Mouse (Mus musculus) splenic B cell, adult 2 months (primary cell): ENCODE results near the gene Pkp2.

Experiments used
- DNase-seq: peaks from one replicate; pipeline ENCODE4 v3.0.0-alpha.2; 2011; ENCODE audit warnings: low read depth, low spot score
- H3K27me3 ChIP-seq: 2 replicates; pipeline ENCODE4 v1.6.1; 2012; ENCODE audit warnings: mild to moderate bottlenecking, low read length, moderate library complexity, mixed read lengths; ENCODE audit not compliant: control insufficient read depth, poor library complexity, insufficient read depth, severe bottlenecking
- H3K36me3 ChIP-seq: 2 replicates; pipeline ENCODE4 v1.6.1; 2012; ENCODE audit warnings: mild to moderate bottlenecking, low read length, moderate library complexity, mixed read lengths; ENCODE audit not compliant: control insufficient read depth, poor library complexity, insufficient read depth, severe bottlenecking

Pkp2 gene

GRCm38 (mm10) chr16:16238356-16238755, 25.2 kb downstream of the Pkp2 start:
- DNase-seq = no peak
- no peaks in the 10 kb centered on the region for H3K36me3 ChIP-seq
- H3K27me3 ChIP-seq = no peaks in the 10 kb centered on the region

GRCm38 (mm10) chr16:16244711-16245110, 31.6 kb downstream of the Pkp2 start:
- Histone ChIP-seq H3K27me3 (no peaks in the 10 kb centered on the region), H3K36me3 (no peaks in the 10 kb centered on the region)
- DNase-seq = no peak

GRCm38 (mm10) chr16:16250470-16250869, 37.4 kb downstream of the Pkp2 start:
- DNase-seq = no peak
- Histone ChIP-seq H3K36me3 (no peaks in the 10 kb centered on the region), H3K27me3 (no peaks in the 10 kb centered on the region)

- DNase-seq = no peak
- Histone ChIP-seq H3K27me3 (no peaks in the 10 kb centered on the region), H3K36me3 (no peaks in the 10 kb centered on the region)
Observed at GRCm38 (mm10) chr16:16253326-16254074, 40.4 kb downstream of the Pkp2 start.

GRCm38 (mm10) chr16:16255217-16255616, 42.1 kb downstream of the Pkp2 start:
- H3K36me3 ChIP-seq = no peaks in the 10 kb centered on the region
- H3K27me3 ChIP-seq = no peaks in the 10 kb centered on the region
- no peak for DNase-seq

GRCm38 (mm10) chr16:16255874-16256273, 42.8 kb downstream of the Pkp2 start:
- H3K36me3 ChIP-seq = no peaks in the 10 kb centered on the region
- H3K27me3 ChIP-seq = no peaks in the 10 kb centered on the region
- DNase-seq = no peak

- no peaks in the 10 kb centered on the region for H3K27me3 ChIP-seq
- DNase-seq = no peak
- no peaks in the 10 kb centered on the region for H3K36me3 ChIP-seq
Observed at GRCm38 (mm10) chr16:16256672-16257071, 43.6 kb downstream of the Pkp2 start.

GRCm38 (mm10) chr16:16260882-16261281, 47.8 kb downstream of the Pkp2 start:
- Histone ChIP-seq H3K36me3 (no peaks in the 10 kb centered on the region), H3K27me3 (no peaks in the 10 kb centered on the region)
- no peak for DNase-seq

GRCm38 (mm10) chr16:16261481-16261880, 48.4 kb downstream of the Pkp2 start:
- DNase-seq = no peak
- Histone ChIP-seq H3K27me3 (no peaks in the 10 kb centered on the region), H3K36me3 (no peaks in the 10 kb centered on the region)

- Histone ChIP-seq H3K27me3 (no peaks in the 10 kb centered on the region), H3K36me3 (no peaks in the 10 kb centered on the region)
- no peak for DNase-seq
Observed at GRCm38 (mm10) chr16:16262436-16262835, 49.3 kb downstream of the Pkp2 start.

- DNase-seq = no peak
Observed at GRCm38 (mm10) chr16:16272978-16273377, 59.9 kb downstream of the Pkp2 start.

GRCm38 (mm10) chr16:16273752-16274151, 60.6 kb downstream of the Pkp2 start:
- no peaks in the 10 kb centered on the region for H3K27me3 ChIP-seq
- DNase-seq = no peak

More at GRCm38 (mm10) chr16:16272978-16273377, 59.9 kb downstream of the Pkp2 start:
- Histone ChIP-seq H3K36me3 (no peaks in the 10 kb centered on the region), H3K27me3 (no peaks in the 10 kb centered on the region)

GRCm38 (mm10) chr16:16302369-16303137, 89.4 kb downstream of the Pkp2 start, which contains the start of gene Yars2:
TSS of gene Yars2 (plus strand) at chr16:16302965.
- peak; percentile 92 for DNase-seq
- no peaks in the 10 kb centered on the region for H3K27me3 ChIP-seq
- no peaks in the 10 kb centered on the region for H3K36me3 ChIP-seq

More at GRCm38 (mm10) chr16:16273752-16274151, 60.6 kb downstream of the Pkp2 start:
- no peaks in the 10 kb centered on the region for H3K36me3 ChIP-seq

- peak; percentile 48 for DNase-seq
- Histone ChIP-seq H3K36me3 (no peaks in the 10 kb centered on the region), H3K27me3 (no peaks in the 10 kb centered on the region)
Observed at GRCm38 (mm10) chr16:16303138-16303827, 90.2 kb downstream of the Pkp2 start.

GRCm38 (mm10) chr16:16303888-16304287, 90.8 kb downstream of the Pkp2 start:
- H3K36me3 ChIP-seq = no peaks in the 10 kb centered on the region
- no peaks in the 10 kb centered on the region for H3K27me3 ChIP-seq
- peak; percentile 18 for DNase-seq
